Mouse (Mus musculus): Measurements from ENCODE around the gene Hpse2.

DNA sequence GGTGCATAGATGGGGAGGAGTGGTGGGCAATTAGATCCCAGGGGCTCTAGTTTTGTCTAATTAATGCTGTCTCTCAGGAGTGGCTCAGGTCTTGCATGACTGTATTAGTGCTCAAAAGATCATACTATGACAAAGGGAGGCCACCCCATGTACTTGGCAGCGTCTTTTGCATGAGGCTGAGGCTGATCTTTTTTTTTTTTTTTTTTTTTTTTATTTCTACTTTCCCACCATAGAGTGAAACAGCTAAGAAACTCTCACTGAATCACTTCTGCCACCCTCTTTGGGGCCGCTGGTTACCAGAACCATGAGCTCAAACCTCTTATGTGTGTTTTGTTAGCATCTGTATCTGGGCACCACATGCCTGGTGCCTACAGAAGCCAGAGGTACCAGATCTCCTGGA is 549.0 kb downstream of the Hpse2 start:
- no peak for TF ChIP-seq CTCF (IDR thresholded peaks at IDR 0.05; ENCODE audit: insufficient read depth, low read length)
- no peak for TF ChIP-seq POLR2A (IDR thresholded peaks at IDR 0.05; ENCODE audit: borderline replicate concordance, extremely low read depth, low read depth, low read length)
